In genomic region chr19:4042124-4042523, GRCm38 (mm10) we compare ENCODE assay signal across 14 mouse cellular contexts. TPM values are rescaled to one million over a fixed set of nuclear protein-coding genes. Genes with fewer than 3 reads are reported as not detected.
A peak's percentile ranks its signal among the peaks of the same experiment; 100 is the strongest.
DNase-seq lines count a peak whose midpoint lies in the region; ATAC-seq and TF ChIP-seq lines count a peak whose summit lies in the region.
"Had no signal": no experiment of that assay in that cellular context is flagged by ENCODE, and none has a peak within 500 bp of the region (broad histone marks: within the 10 kb centered on the region; RNA-seq: fewer than 3 reads in every experiment).

No protein-coding gene starts in this region.

- DNase-seq in adrenal gland, postnatal 10 days: peak; percentile 24
- DNase-seq in adrenal gland, postnatal 4 days (ENCODE audit: low spot score in 2 of 2): no peak
- DNase-seq in testis, postnatal 10 days (ENCODE audit: low spot score): peak; percentile 43
- DNase-seq in testis, postnatal 14 days (ENCODE audit: low spot score): no peak
- peak; percentile 85 for DNase-seq in stomach, postnatal 0 days (ENCODE audit: low spot score)
- no peak for DNase-seq in layer of hippocampus, adult 8-10 months (ENCODE audit: low spot score in 2 of 2)
- DNase-seq: thymus, postnatal 4 days had no signal

- H3K27me3 ChIP-seq in intestine, embryonic 15.5 days (replicated peaks): no peaks in the 10 kb centered on the region
- H3K27me3 ChIP-seq in stomach, postnatal 0 days (ENCODE audit: control insufficient read depth, insufficient read depth, low read length): no peaks in the 10 kb centered on the region
- H3K27me3 ChIP-seq in hindbrain, embryonic 16.5 days (replicated peaks; ENCODE audit: control insufficient read depth, insufficient read depth, low read length): no peaks in the 10 kb centered on the region

- no peak overlapping the region; the same call in 1 of the 2 replicates for H3K9ac ChIP-seq in intestine, embryonic 15.5 days
- H3K9ac ChIP-seq in stomach, postnatal 0 days (ENCODE audit: low read length): no peak overlapping the region
- H3K9ac ChIP-seq in hindbrain, embryonic 16.5 days (ENCODE audit: low read depth, low read length): no peak overlapping the region
- H3K9ac ChIP-seq: hindbrain, embryonic 14.5 days had no signal

- 0 out of 2 replicates have a peak overlapping the region, but pooled peaks have one; percentile 17 for H3K4me2 ChIP-seq in intestine, embryonic 15.5 days (replicated peaks)
- 0 out of 2 replicates have a peak overlapping the region, but pooled peaks have one; percentile 14 for H3K4me2 ChIP-seq in stomach, postnatal 0 days (replicated peaks; ENCODE audit: low read depth)
- no peak overlapping the region for H3K4me2 ChIP-seq in hindbrain, embryonic 16.5 days (ENCODE audit: low read length)
- H3K4me2 ChIP-seq: hindbrain, embryonic 14.5 days had no signal

- 0 out of 2 replicates have a peak, but pooled peaks have one; percentile 8 for ATAC-seq in intestine, embryonic 15.5 days
- peak; percentile 66 for ATAC-seq in stomach, postnatal 0 days (ENCODE audit: low FRiP score, low TSS enrichment)
- no peak for ATAC-seq in hindbrain, embryonic 16.5 days
- ATAC-seq: forebrain, embryonic 16.5 days had no signal

- H3K4me1 ChIP-seq in intestine, embryonic 15.5 days (replicated peaks): peaks cover 14% of the 10 kb centered on the region
- H3K4me1 ChIP-seq in stomach, postnatal 0 days (replicated peaks; ENCODE audit: control insufficient read depth, insufficient read depth): no peaks in the 10 kb centered on the region
- no peaks in the 10 kb centered on the region; the same call in 1 of the 2 replicates for H3K4me1 ChIP-seq in hindbrain, embryonic 16.5 days (ENCODE audit: control insufficient read depth, insufficient read depth, low read depth, low read length)

- no peak overlapping the region for H3K27ac ChIP-seq in intestine, embryonic 15.5 days
- 0 out of 2 replicates have a peak overlapping the region, but pooled peaks have one; percentile 24 for H3K27ac ChIP-seq in stomach, postnatal 0 days (replicated peaks)
- H3K27ac ChIP-seq in hindbrain, embryonic 16.5 days (ENCODE audit: low read depth, low read length): no peak overlapping the region
- H3K27ac ChIP-seq: hindbrain, embryonic 14.5 days had no signal

- TF ChIP-seq CTCF in stomach, postnatal 0 days (IDR thresholded peaks at IDR 0.05; ENCODE audit: low read depth): no peak

- WGBS in intestine, embryonic 15.5 days: 58% methylated on average over 14 of the region's 14 CpGs
- WGBS in stomach, postnatal 0 days: 46% methylated on average over 14 of the region's 14 CpGs
- WGBS in hindbrain, embryonic 16.5 days: 68% methylated on average over 14 of the region's 14 CpGs

- no peaks in the 10 kb centered on the region for H3K9me3 ChIP-seq in intestine, embryonic 15.5 days
- H3K9me3 ChIP-seq in stomach, postnatal 0 days (ENCODE audit: control insufficient read depth, low read length): no peaks in the 10 kb centered on the region
- H3K9me3 ChIP-seq in hindbrain, embryonic 16.5 days (ENCODE audit: control insufficient read depth, low read length): no peaks in the 10 kb centered on the region

- no peaks in the 10 kb centered on the region for H3K36me3 ChIP-seq in intestine, embryonic 15.5 days
- no peaks in the 10 kb centered on the region for H3K36me3 ChIP-seq in stomach, postnatal 0 days (ENCODE audit: control insufficient read depth, insufficient read depth, low read length)
- H3K36me3 ChIP-seq in hindbrain, embryonic 16.5 days (ENCODE audit: control insufficient read depth, insufficient read depth, low read length): no peaks in the 10 kb centered on the region

- TF ChIP-seq EP300 in stomach, postnatal 0 days (optimal IDR thresholded peaks at IDR 0.05): no peak

- no peak overlapping the region for H3K4me3 ChIP-seq in intestine, embryonic 15.5 days (replicated peaks)
- no peak overlapping the region for H3K4me3 ChIP-seq in stomach, postnatal 0 days (ENCODE audit: low read depth, low read length)
- H3K4me3 ChIP-seq in hindbrain, embryonic 16.5 days (ENCODE audit: low read length): no peak overlapping the region

RNA-seq across cellular contexts. Expression of gene Gstp2, which starts 3.7 kb away (rescaled TPM):
- 10 to 100 TPM; 34.9 to 50.2 TPM for total RNA-seq in adrenal gland, postnatal 10 days (2021)
- 10 to 100 TPM; 52.6 to 68.8 TPM for total RNA-seq in adrenal gland, postnatal 4 days (2021)
- 24.3 and 35.8 TPM in 2 replicates for polyA plus RNA-seq in intestine, embryonic 15.5 days (2015; fragmentation: Nextera tagmentation; extraction: Ambion mirVana)
- polyA plus RNA-seq in stomach, postnatal 0 days (2015; fragmentation: Nextera tagmentation; extraction: Ambion mirVana): 85.2 and 93.1 TPM in 2 replicates
- total RNA-seq in layer of hippocampus, adult 8-10 months (2022): 10 to 100 TPM; 44.8 to 75.0 (median 48.9) TPM
- polyA plus RNA-seq in hindbrain, embryonic 16.5 days (2015; fragmentation: Nextera tagmentation; extraction: Ambion mirVana): 2.5 and 2.6 TPM in 2 replicates
- total RNA-seq: neutrophil, adult 5-6 weeks had no signal

RNA-seq across cellular contexts. Expression of gene Gstp1, which starts 4.3 kb away (rescaled TPM):
- total RNA-seq in adrenal gland, postnatal 10 days (2021): 100 to 1,000 TPM; 270 to 316 TPM
- total RNA-seq in adrenal gland, postnatal 4 days (2021): 100 to 1,000 TPM; 258 to 283 TPM
- polyA plus RNA-seq in intestine, embryonic 15.5 days (2015; fragmentation: Nextera tagmentation; extraction: Ambion mirVana): 973 and 1,014 TPM in 2 replicates
- 1,012 and 1,081 TPM in 2 replicates for polyA plus RNA-seq in stomach, postnatal 0 days (2015; fragmentation: Nextera tagmentation; extraction: Ambion mirVana)
- 100 to 1,000 TPM; 395 to 468 (median 434) TPM for total RNA-seq in layer of hippocampus, adult 8-10 months (2022)
- polyA plus RNA-seq in hindbrain, embryonic 16.5 days (2015; fragmentation: Nextera tagmentation; extraction: Ambion mirVana): 569 and 604 TPM in 2 replicates

RNA-seq across cellular contexts. Expression of gene Gstp3, which starts 17.2 kb away (rescaled TPM):
- total RNA-seq in adrenal gland, postnatal 10 days (2021): 10 to 100 TPM; 42.6 to 90.1 TPM
- total RNA-seq in adrenal gland, postnatal 4 days (2021): 10 to 100 TPM in 1 of 2 experiments, 1 to 10 TPM in 1; 1.9 to 37.5 TPM
- polyA plus RNA-seq in intestine, embryonic 15.5 days (2015; fragmentation: Nextera tagmentation; extraction: Ambion mirVana): 6.9 and 9.2 TPM in 2 replicates
- polyA plus RNA-seq in stomach, postnatal 0 days (2015; fragmentation: Nextera tagmentation; extraction: Ambion mirVana): 7.1 and 9.7 TPM in 2 replicates
- total RNA-seq in layer of hippocampus, adult 8-10 months (2022): not detected
- polyA plus RNA-seq in hindbrain, embryonic 16.5 days (2015; fragmentation: Nextera tagmentation; extraction: Ambion mirVana): 0.26 TPM in 1 of 2 replicates, not detected in the other
- total RNA-seq: left cerebral cortex, postnatal 10 days had no signal
- polyA plus RNA-seq: embryonic facial prominence, embryonic 11.5 days; forebrain, embryonic 16.5 days; hindbrain, embryonic 14.5 days had no signal

RNA-seq across cellular contexts. Expression of gene Ndufv1, which starts 29.5 kb away (rescaled TPM):
- 100 to 1,000 TPM; 683 to 759 TPM for total RNA-seq in adrenal gland, postnatal 10 days (2021)
- 100 to 1,000 TPM; 253 to 283 TPM for total RNA-seq in adrenal gland, postnatal 4 days (2021)
- 241 and 274 TPM in 2 replicates for polyA plus RNA-seq in intestine, embryonic 15.5 days (2015; fragmentation: Nextera tagmentation; extraction: Ambion mirVana)
- 213 and 216 TPM in 2 replicates for polyA plus RNA-seq in stomach, postnatal 0 days (2015; fragmentation: Nextera tagmentation; extraction: Ambion mirVana)
- total RNA-seq in layer of hippocampus, adult 8-10 months (2022): 100 to 1,000 TPM; 246 to 277 (median 263) TPM
- polyA plus RNA-seq in hindbrain, embryonic 16.5 days (2015; fragmentation: Nextera tagmentation; extraction: Ambion mirVana): 265 and 277 TPM in 2 replicates

RNA-seq across cellular contexts. Expression of gene Doc2g, which starts 39.0 kb away (rescaled TPM):
- total RNA-seq in adrenal gland, postnatal 10 days (2021): 1 to 10 TPM; 1.3 to 3.0 TPM
- total RNA-seq in adrenal gland, postnatal 4 days (2021): 1 to 10 TPM; 2.4 to 2.6 TPM
- 2.8 and 3.8 TPM in 2 replicates for polyA plus RNA-seq in intestine, embryonic 15.5 days (2015; fragmentation: Nextera tagmentation; extraction: Ambion mirVana)
- polyA plus RNA-seq in stomach, postnatal 0 days (2015; fragmentation: Nextera tagmentation; extraction: Ambion mirVana): 1.2 and 1.7 TPM in 2 replicates
- 1 to 10 TPM; 1.6 to 3.5 (median 3.0) TPM for total RNA-seq in layer of hippocampus, adult 8-10 months (2022)
- 4.9 and 6.6 TPM in 2 replicates for polyA plus RNA-seq in hindbrain, embryonic 16.5 days (2015; fragmentation: Nextera tagmentation; extraction: Ambion mirVana)

Comparison
In these comparisons a context has a peak if more than half of its experiments do, and no peak if none do; other contexts are left out.
1. DNase-seq: peak in adrenal gland, postnatal 10 days (single experiment), testis, postnatal 10 days (single experiment) and stomach, postnatal 0 days (single experiment); none in adrenal gland, postnatal 4 days (0 of 2), testis, postnatal 14 days (single experiment) and layer of hippocampus, adult 8-10 months (0 of 2).